Mouse (Mus musculus): ENCODE data around the gene Cmpk1. TPM values are rescaled to one million over a fixed set of nuclear protein-coding genes. Genes with fewer than 3 reads are reported as not detected.
"Not testable (repeated sequence)": the region's sequence is repeated elsewhere in the genome, so short reads cannot be mapped to it uniquely, and the experiment has no call there.

Gene Cmpk1
- polyA plus RNA-seq, 1 experiment from 2014 or later, result 199 TPM

DNA sequence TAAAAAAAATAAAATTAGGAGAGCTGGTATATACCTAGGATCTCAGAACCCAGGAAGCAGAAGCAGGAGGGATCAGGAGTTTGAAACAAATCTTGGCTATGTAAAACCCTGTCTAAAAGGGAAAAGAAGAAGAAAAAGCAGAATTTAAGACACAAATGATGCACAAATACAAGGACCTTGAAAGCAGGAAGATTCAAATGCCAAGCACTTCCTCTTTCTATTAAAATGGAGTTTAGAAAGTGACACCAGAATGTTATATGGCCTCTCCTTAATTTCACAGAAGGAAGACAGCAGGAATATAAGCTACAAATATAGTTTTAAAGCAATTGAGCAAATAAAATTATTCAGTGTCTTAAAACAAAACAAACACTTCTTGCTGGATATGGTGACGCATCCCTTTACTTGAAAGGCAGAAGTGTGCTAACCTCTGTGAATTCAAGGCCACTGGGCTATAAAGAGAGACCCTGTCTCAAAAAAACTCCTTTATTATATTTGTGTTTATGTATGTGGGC lies 13.8 kb downstream of the Cmpk1 start:
- no peak overlapping the region for H3K4me2 ChIP-seq
- H3K4me3 ChIP-seq, result no peak overlapping the region
- H3K4me1 ChIP-seq (replicated peaks), result no peaks in the 10 kb centered on the region
- no peak overlapping the region for H3K27ac ChIP-seq (replicated peaks)
- no peaks in the 10 kb centered on the region for H3K27me3 ChIP-seq
- H3K9ac ChIP-seq, result no peak overlapping the region
- no peak for ATAC-seq (ENCODE audit: low read depth)
- WGBS, result 94% methylated on average over 1 of the region's 1 CpGs
- peaks cover 9% of the 10 kb centered on the region for H3K36me3 ChIP-seq
- H3K9me3 ChIP-seq, result no peaks in the 10 kb centered on the region

DNA sequence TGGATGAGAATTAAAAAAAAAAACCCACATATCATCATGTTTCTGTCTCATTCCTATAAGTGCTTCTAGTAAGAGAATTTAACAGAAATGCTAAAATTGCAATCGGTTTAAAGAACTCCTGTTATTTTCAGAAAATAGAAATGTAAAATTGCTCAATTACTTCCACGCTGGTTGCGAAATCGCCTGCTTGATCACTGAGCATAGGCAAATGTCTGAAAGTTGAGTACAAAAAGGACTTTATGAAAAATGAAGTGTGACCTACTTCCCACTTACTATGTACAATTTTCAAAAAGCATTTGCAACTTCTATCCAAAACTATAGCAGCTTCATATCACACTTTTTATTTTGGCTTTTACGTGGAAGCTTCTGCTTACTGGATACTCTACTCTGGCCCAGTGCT lies 16.3 kb downstream of the Cmpk1 start:
- Histone ChIP-seq H3K36me3 (peaks cover 28% of the 10 kb centered on the region), H3K9me3 (no peaks in the 10 kb centered on the region), H3K27me3 (no peaks in the 10 kb centered on the region), H3K4me2 (no peak overlapping the region), H3K4me1 (replicated peaks) (no peaks in the 10 kb centered on the region), H3K4me3 (no peak overlapping the region), H3K9ac (no peak overlapping the region), H3K27ac (replicated peaks) (no peak overlapping the region)
- ATAC-seq (ENCODE audit: low read depth), result no peak
- 95% methylated on average over 5 of the region's 5 CpGs for WGBS

DNA sequence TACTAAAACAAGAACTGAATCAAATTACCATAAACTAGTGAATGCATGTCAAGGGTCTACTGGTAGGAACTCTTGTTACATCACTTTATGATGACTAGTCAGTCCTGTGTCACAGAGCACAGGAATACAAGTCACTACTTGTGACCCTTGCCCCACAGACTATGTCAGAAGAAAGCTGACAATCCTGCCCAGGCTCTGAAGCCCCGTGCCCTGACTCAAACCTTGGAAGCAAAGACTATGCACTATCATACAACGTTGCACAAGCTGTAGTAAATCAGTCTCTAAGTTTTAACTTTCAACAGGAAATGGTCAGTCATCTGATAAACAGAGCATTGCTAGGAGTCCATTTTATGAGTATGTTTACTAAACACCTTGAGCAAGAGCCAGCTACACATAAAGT lies 26.2 kb downstream of the Cmpk1 start:
- H3K9me3 ChIP-seq; ATAC-seq (ENCODE audit: low read depth); H3K9ac ChIP-seq; H3K27ac ChIP-seq (replicated peaks); H3K4me2 ChIP-seq; H3K27me3 ChIP-seq; H3K4me1 ChIP-seq (replicated peaks); H3K4me3 ChIP-seq: not testable (repeated sequence)
- H3K36me3 ChIP-seq, result peaks cover 45% of the 10 kb centered on the region
- 91% methylated on average over 2 of the region's 2 CpGs for WGBS

DNA sequence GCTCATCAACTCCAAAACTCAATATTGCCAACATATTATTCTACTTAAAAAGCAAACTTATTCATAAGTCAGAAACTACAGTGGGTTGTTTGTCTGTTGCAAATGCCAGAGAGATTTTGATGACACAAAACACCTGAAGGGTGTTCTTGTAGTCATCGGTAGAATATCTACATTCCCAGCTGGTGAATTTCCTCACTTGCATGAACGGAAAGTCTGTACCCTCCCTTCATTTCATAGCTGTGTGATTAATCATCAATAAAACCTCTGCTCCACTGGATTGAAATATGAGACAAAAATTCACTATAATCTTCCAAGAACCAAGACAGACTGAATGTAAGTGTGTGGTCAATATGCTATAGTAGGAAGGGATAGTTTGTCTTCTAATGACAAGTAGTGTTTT lies 27.5 kb downstream of the Cmpk1 start:
- peaks cover 32% of the 10 kb centered on the region for H3K36me3 ChIP-seq
- no peak overlapping the region for H3K4me3 ChIP-seq
- H3K9ac ChIP-seq, result no peak overlapping the region
- H3K4me1 ChIP-seq (replicated peaks), result no peaks in the 10 kb centered on the region
- no peak overlapping the region for H3K4me2 ChIP-seq
- no peaks in the 10 kb centered on the region for H3K27me3 ChIP-seq
- H3K9me3 ChIP-seq, result no peaks in the 10 kb centered on the region
- ATAC-seq (ENCODE audit: low read depth), result no peak
- 96% methylated on average over 2 of the region's 2 CpGs for WGBS
- H3K27ac ChIP-seq (replicated peaks), result no peak overlapping the region

DNA sequence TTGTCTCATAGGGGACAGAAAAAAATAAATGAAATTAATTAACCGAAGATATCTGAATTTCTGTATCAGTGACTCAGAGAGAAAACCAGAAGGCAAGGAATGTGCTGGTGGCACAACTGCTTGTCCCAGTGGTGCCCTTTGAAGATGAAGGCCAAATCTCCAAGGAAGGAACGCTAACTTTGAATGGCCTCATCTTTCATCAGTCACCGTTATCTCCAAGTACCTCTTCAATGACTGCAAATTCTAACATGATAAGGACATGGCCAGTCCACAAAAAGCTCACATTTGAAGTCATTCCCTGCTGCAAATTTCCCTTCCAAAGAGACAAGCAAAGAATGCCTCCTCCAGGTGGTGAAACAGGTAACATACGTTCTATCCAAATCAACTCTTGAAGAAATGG lies 28.3 kb downstream of the Cmpk1 start:
- WGBS, result 95% methylated on average over 4 of the region's 4 CpGs
- no peak overlapping the region for H3K27ac ChIP-seq (replicated peaks)
- no peak overlapping the region for H3K4me3 ChIP-seq

DNA sequence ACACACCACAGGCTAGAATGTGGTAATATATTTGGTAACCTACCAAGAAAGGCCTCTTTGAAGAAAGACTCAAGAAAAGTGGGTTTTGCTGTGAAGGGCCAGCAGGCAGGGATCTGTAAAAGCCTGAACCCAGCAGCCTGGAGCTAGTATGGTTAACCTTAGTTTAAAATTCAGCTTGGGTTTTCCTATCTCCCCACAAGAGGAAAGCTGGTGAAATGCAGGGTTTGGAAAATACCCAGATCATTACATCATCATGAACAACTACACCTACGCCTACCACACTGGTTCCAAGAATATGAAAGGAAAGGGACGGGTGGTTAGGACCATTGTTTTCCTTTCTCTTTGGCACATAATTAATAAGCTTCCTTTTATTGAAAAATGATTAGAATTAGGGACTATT lies 28.8 kb downstream of the Cmpk1 start:
- 95% methylated on average over 2 of the region's 2 CpGs for whole genome bisulfite sequencing
- Histone ChIP-seq H3K4me1 (replicated peaks) (no peaks in the 10 kb centered on the region), H3K9ac (no peak overlapping the region), H3K27me3 (no peaks in the 10 kb centered on the region), H3K36me3 (peaks cover 30% of the 10 kb centered on the region), H3K4me2 (no peak overlapping the region), H3K9me3 (no peaks in the 10 kb centered on the region), H3K4me3 (no peak overlapping the region), H3K27ac (replicated peaks) (no peak overlapping the region)
- ATAC-seq (ENCODE audit: low read depth), result no peak

More for the DNA sequence above, 28.3 kb downstream of the Cmpk1 start:
- Histone ChIP-seq H3K9me3 (no peaks in the 10 kb centered on the region), H3K9ac (no peak overlapping the region), H3K4me2 (no peak overlapping the region), H3K36me3 (peaks cover 30% of the 10 kb centered on the region), H3K27me3 (no peaks in the 10 kb centered on the region), H3K4me1 (replicated peaks) (no peaks in the 10 kb centered on the region)
- ATAC-seq (ENCODE audit: low read depth), result no peak

DNA sequence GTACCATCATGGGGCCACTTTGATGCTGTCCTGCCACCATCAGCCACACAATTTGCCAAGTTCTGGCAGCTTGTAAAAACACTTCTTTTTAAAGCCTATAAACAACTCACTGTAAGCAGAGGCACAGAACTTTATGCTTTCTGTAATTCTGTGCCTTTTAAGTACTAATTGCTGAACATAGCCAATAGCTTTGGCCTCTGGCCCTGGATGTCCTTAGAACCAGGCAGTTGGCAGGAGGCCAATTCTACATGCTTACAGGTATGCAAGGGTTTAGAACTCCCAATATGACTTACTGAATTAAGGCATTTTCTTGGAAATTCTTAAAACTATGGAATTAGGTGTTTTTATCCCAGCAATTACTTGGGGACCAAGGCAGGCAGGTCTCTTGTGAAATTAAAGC lies 29.6 kb downstream of the Cmpk1 start:
- H3K27ac ChIP-seq (replicated peaks), result no peak overlapping the region
- no peak overlapping the region for H3K9ac ChIP-seq
- ATAC-seq (ENCODE audit: low read depth), result no peak
- no peak overlapping the region for H3K4me3 ChIP-seq
- H3K9me3 ChIP-seq, result no peaks in the 10 kb centered on the region
- no peak overlapping the region for H3K4me2 ChIP-seq
- H3K27me3 ChIP-seq, result no peaks in the 10 kb centered on the region
- H3K4me1 ChIP-seq (replicated peaks), result no peaks in the 10 kb centered on the region
- H3K36me3 ChIP-seq, result peaks cover 22% of the 10 kb centered on the region

DNA sequence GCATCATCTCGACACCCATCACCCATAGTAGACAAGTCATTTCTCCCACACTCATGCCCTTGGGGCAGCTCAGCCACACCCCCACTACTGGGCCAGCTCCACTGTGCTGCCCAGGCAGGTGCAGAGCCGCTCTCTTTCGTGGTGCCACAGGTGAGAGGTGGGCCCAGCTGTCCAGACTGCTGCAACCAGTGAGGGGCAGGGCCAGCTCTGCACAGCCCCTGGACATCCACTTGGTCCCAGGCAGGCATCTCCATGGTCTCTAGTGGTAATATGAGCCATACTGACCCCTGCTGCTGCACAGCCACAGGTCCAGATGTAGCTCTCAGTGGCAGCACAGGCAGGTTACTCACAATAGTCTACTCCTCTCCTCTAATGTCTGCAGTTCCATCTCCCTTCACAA lies 33.9 kb downstream of the Cmpk1 start:
- no peaks in the 10 kb centered on the region for H3K4me1 ChIP-seq (replicated peaks)
- 89% methylated on average over 3 of the region's 3 CpGs for WGBS
- no peak overlapping the region for H3K27ac ChIP-seq (replicated peaks)
- H3K4me2 ChIP-seq, result no peak overlapping the region
- no peaks in the 10 kb centered on the region for H3K36me3 ChIP-seq
- 0 out of 2 replicates have a peak, but pooled peaks have one; percentile 15 for ATAC-seq (ENCODE audit: low read depth)
- H3K9me3 ChIP-seq, result no peaks in the 10 kb centered on the region
- no peak overlapping the region for H3K4me3 ChIP-seq
- H3K9ac ChIP-seq, result no peak overlapping the region
- peaks cover 7% of the 10 kb centered on the region for H3K27me3 ChIP-seq

DNA sequence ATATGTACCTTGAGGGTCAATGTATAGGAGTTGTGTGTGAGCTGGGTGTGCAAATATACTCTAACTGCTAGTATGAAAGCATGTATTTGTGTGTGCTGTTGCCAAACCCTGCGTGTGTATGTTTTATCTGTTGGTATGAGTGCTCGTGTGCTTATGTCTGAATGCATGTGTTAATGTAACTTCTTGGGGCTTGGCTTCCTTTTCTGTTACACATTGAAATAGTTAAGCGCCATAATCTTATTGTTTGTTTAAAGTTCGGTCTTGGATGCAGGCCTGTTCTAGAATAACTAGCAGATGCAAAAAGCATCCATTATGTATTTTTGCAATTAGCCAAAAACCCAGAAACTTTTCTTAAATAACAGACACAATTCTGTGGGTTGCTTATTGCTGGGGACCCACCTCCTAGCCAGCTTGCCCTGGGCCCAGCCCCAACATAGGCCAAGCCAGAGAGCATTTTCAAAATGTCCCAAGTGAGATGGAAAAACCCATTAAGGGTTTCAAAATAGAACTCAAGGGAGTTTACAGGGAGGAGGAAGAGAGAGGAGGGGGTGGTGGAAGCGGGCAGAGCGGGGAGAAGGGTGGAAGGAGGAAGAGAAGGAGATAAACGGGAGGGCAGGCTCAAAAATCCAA lies 39.1 kb downstream of the Cmpk1 start:
- Histone ChIP-seq H3K4me3 (no peak overlapping the region), H3K36me3 (no peaks in the 10 kb centered on the region), H3K9ac (no peak overlapping the region), H3K4me2 (no peak overlapping the region), H3K9me3 (no peaks in the 10 kb centered on the region), H3K4me1 (replicated peaks) (no peaks in the 10 kb centered on the region), H3K27ac (replicated peaks) (no peak overlapping the region), H3K27me3 (peaks cover 39% of the 10 kb centered on the region)
- ATAC-seq (ENCODE audit: low read depth), result no peak
- WGBS, result 67% methylated on average over 7 of the region's 7 CpGs

DNA sequence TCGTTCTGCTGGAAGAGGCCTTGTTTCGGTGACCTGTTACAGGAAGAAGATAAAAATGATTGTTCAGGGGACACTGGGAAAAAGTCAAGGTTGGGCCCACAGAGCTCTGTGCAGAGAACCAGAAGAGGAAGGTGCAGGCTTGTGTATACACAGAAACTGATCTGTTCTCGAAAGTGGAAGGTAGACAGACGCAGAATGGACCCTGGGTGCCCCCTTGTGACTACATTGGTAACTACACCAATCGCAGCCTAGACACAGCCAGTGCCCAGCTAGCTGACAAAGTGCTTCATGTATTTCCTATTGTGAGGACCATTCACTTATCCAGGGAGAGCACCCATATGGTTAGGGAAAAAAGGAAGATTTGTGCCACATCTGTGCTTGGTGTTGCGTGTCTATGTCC lies 39.6 kb downstream of the Cmpk1 start:
- ATAC-seq (ENCODE audit: low read depth), result peak; percentile 76
- peaks cover 39% of the 10 kb centered on the region for H3K27me3 ChIP-seq
- H3K9ac ChIP-seq, result no peak overlapping the region
- no peaks in the 10 kb centered on the region for H3K9me3 ChIP-seq
- no peak overlapping the region for H3K27ac ChIP-seq (replicated peaks)
- no peak overlapping the region for H3K4me2 ChIP-seq
- WGBS, result 33% methylated on average over 6 of the region's 6 CpGs
- peaks cover 5% of the 10 kb centered on the region for H3K4me1 ChIP-seq (replicated peaks)
- H3K4me3 ChIP-seq, result no peak overlapping the region
- H3K36me3 ChIP-seq, result no peaks in the 10 kb centered on the region

DNA sequence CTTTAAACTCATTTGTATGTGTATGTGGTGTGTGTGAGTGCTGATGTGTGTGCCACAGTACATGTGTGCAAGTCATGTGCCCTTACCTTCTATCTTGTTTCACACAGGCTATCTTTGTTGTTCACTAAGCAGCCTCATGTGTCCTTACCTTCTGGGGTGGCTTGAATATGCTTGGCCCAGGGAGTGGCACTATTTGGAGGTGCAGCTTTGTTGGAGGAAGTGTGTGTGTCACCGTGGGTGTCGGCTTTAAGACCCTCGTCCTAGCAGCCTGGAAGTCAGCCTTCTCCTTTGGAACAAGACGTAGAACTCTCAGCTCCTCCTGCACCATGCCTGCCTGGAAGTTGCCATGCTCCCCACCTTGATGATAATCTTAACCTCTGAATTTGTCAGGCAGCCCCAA lies 40.6 kb downstream of the Cmpk1 start:
- H3K36me3 ChIP-seq, result no peaks in the 10 kb centered on the region
- H3K27ac ChIP-seq (replicated peaks), result no peak overlapping the region
- no peak overlapping the region for H3K4me2 ChIP-seq
- peaks cover 39% of the 10 kb centered on the region for H3K27me3 ChIP-seq
- no peak overlapping the region for H3K9ac ChIP-seq
- 89% methylated on average over 4 of the region's 4 CpGs for WGBS
- no peak overlapping the region for H3K4me3 ChIP-seq
- H3K4me1 ChIP-seq (replicated peaks), result peaks cover 15% of the 10 kb centered on the region
- H3K9me3 ChIP-seq, result no peaks in the 10 kb centered on the region
- no peak for ATAC-seq (ENCODE audit: low read depth)

DNA sequence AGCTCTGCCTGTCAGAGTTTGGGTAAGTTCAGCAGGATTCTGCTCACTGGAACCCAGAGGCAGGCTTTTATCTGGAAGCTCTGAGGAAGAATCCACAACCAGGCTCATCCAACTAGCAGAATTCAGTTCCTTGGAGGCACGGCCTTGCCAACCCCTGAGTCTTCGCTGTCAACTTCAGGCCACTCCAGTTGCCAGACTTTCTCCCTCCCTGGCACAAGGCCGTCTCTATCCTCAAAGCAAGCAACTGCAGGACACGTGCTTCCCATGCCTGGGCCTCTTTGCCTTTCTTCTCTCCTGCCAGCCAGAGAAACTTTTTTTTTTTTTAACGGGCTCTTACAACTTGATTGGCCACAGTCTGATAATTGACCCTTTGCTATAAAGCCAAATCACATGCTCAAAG lies 42.0 kb downstream of the Cmpk1 start:
- Histone ChIP-seq H3K9ac (no peak overlapping the region), H3K4me3 (no peak overlapping the region), H3K27ac (replicated peaks) (no peak overlapping the region), H3K9me3 (no peaks in the 10 kb centered on the region), H3K27me3 (peaks cover 41% of the 10 kb centered on the region), H3K4me1 (replicated peaks) (peaks cover 16% of the 10 kb centered on the region), H3K36me3 (no peaks in the 10 kb centered on the region), H3K4me2 (no peak overlapping the region)
- ATAC-seq (ENCODE audit: low read depth), result no peak
- WGBS, result 16% methylated on average over 5 of the region's 5 CpGs

DNA sequence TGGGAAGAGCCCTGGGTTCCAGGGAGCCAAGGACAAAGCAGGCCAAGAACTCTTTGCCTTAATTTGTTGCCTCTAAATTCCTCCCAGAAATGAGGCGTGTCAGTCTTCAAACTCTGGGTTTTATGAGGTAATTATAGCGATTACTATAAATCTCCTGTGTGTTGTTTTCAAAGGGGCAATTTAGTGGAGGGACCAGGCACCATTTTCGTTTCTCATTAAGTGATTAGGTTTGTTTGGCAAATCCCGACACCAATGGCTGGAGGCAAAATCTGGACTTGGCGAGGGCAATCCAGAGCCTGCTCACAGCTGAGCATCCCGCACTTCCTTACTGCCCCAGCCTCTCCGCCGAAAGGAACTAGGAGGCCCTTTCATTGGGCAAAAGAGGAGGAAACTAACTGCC lies 44.5 kb downstream of the Cmpk1 start:
- no peak overlapping the region for H3K27ac ChIP-seq (replicated peaks)
- H3K9ac ChIP-seq, result no peak overlapping the region
- 5% methylated on average over 8 of the region's 8 CpGs for WGBS
- H3K27me3 ChIP-seq, result peaks cover 49% of the 10 kb centered on the region
- H3K4me2 ChIP-seq, result no peak overlapping the region
- peaks cover 16% of the 10 kb centered on the region for H3K4me1 ChIP-seq (replicated peaks)
- ATAC-seq (ENCODE audit: low read depth), result no peak
- H3K9me3 ChIP-seq, result no peaks in the 10 kb centered on the region
- no peaks in the 10 kb centered on the region for H3K36me3 ChIP-seq
- H3K4me3 ChIP-seq, result no peak overlapping the region
